Mouse (Mus musculus) brain, embryonic 14.5 days (tissue): ENCODE measurements around the gene Tbc1d5. TPM values are rescaled to one million over a fixed set of nuclear protein-coding genes. Genes with fewer than 3 reads are reported as not detected.

Experiments
- DNase-seq: peaks from one replicate; pipeline ENCODE4 v3.0.0-alpha.2; 2011; ENCODE audit warnings: low read depth
- CTCF ChIP-seq: fragments of 200-500 bp; IDR thresholded peaks from 2 replicates; pipeline ENCODE4 v1.5.1; 2012; ENCODE audit warnings: inconsistent platforms, mild to moderate bottlenecking, moderate library complexity, borderline replicate concordance; ENCODE audit not compliant: insufficient read depth, insufficient read length; ENCODE audit errors: extremely low read depth
- POLR2A ChIP-seq: fragments of 200-500 bp; IDR thresholded peaks from 2 replicates; pipeline ENCODE4 v1.6.1; 2012; ENCODE audit warnings: mild to moderate bottlenecking, inconsistent platforms, borderline replicate concordance; ENCODE audit not compliant: poor library complexity, insufficient read depth, insufficient read length, severe bottlenecking; ENCODE audit errors: extremely low read depth
- polyA plus RNA-seq: library from polyadenylated mRNA; depleted of rRNA; stranded (reverse); fragments of >200 nt; gene quantifications from 2 replicates; pipeline ENCODE4 v1.2.3, GENCODE M21; 2012

Tbc1d5 gene
- polyA plus RNA-seq, 1 experiment, result 11.0 TPM

- DNase-seq, result no peak
- TF ChIP-seq POLR2A (no peak), CTCF (no peak)
Observed at GRCm38 (mm10) chr17:50687670-50688069, 491.5 kb downstream of the Tbc1d5 start.

GRCm38 (mm10) chr17:50684960-50685645 lies 494.0 kb downstream of the Tbc1d5 start:
- DNase-seq, result no peak
- TF ChIP-seq CTCF (no peak), POLR2A (no peak)
